Mouse (Mus musculus) splenic B cell, adult 2 months (primary cell): ENCODE results near the gene 4930578G10Rik.

Source experiments
- DNase-seq: peaks from one replicate; pipeline ENCODE4 v3.0.0-alpha.2; 2011; ENCODE audit warnings: low read depth, low spot score
- H3K27me3 ChIP-seq: 2 replicates; pipeline ENCODE4 v1.6.1; 2012; ENCODE audit warnings: mild to moderate bottlenecking, low read length, moderate library complexity, mixed read lengths; ENCODE audit not compliant: control insufficient read depth, poor library complexity, insufficient read depth, severe bottlenecking
- H3K36me3 ChIP-seq: 2 replicates; pipeline ENCODE4 v1.6.1; 2012; ENCODE audit warnings: mild to moderate bottlenecking, low read length, moderate library complexity, mixed read lengths; ENCODE audit not compliant: control insufficient read depth, poor library complexity, insufficient read depth, severe bottlenecking

Gene 4930578G10Rik

DNA sequence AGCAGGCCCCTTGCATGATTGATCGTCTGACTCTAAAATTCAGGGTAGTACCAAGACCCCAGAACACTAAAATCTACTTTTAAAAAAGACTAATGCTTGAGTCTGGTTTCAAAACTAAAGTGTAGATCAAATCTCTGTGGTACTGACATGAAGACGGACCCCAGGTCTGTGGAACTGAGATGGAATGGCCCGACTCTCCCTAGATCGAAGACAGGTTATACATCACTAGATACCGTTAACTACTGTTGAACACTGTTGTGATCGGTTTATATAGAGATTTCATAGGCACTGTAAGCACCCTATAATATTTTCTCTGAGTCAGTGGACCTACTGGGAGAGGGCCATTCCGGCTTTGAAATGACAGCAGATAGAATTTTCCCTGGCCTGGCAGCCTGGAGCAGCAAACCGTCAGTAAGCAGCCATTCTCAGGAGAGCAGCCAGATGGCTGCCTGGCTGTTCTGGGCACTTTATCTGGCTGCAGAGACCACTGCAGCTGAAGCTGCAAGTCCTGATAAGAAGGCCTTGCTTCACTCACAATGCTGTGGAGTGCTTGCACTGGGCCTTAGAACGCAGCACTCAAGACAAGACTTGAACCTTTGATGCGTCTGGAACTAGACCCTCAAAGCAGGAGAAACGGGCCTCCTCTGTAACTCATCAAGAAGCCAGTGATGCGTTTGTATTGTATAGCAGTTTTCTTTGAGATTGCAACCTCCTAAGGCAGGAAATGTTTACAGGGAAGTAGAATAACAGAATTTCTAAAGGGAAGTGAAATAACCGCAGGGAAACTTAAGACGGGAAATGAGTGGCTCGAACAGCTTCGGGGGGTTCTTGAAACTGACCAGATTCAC is 144.7 kb downstream of the 4930578G10Rik start:
- no peak for DNase-seq
- no peaks in the 10 kb centered on the region for H3K36me3 ChIP-seq
- H3K27me3 ChIP-seq = no peaks in the 10 kb centered on the region

DNA sequence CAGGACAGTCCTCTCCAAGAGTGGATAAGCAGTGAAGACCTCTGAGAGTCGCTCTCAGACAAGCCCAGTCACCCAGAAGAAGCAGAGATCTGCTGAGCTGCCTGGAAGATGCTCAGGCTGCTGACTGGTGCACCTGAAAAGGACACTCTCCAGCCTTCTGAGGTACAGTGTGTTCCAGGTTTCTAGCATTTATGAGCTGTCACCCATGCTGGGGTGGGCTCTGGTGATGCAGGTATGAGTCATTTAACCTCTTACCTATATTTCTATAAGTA is 145.3 kb downstream of the 4930578G10Rik start:
- Histone ChIP-seq H3K27me3 (no peaks in the 10 kb centered on the region), H3K36me3 (no peaks in the 10 kb centered on the region)
- no peak for DNase-seq

DNA sequence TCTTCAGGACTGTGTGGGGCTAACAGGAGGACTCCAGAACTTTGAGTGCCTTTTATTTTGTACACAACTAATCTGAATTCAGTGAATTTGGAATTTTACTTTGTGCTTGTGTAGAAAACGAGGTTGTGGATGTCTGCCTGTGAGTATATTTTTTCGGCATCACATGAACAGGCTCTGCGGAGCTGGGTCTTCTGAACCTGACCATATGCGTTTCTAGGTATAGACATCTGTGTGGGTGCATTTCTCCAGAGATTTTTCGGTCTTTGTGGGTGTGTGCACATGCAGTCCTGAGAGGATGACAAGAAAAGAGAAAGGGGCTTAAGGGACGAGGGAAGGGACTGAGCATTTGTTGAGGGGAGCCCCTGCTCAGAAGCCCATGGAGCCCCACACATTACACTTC is 151.6 kb downstream of the 4930578G10Rik start:
- no peak for DNase-seq
- H3K36me3 ChIP-seq = no peaks in the 10 kb centered on the region
- H3K27me3 ChIP-seq = no peaks in the 10 kb centered on the region

DNA sequence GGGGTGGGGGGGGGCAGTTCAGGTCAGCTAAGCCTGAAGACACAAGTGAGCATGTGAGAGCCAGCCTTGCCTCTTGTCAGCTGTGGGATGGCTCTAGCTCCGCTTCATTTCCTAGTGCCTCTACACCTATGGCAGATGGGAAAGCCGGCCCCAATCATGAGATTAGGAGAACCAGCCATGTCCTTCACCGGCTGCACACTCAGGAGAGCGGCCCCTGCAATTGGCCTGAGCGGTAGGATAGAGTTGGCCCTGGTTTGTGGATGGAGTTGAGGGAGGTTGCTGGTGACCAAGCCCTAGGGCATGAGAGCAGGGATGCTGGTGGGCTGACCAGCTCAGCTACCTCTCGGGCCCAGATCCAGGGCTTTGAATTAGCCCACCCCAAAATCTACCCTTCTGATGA is 153.5 kb downstream of the 4930578G10Rik start:
- no peak for DNase-seq
- no peaks in the 10 kb centered on the region for H3K27me3 ChIP-seq
- no peaks in the 10 kb centered on the region for H3K36me3 ChIP-seq

DNA sequence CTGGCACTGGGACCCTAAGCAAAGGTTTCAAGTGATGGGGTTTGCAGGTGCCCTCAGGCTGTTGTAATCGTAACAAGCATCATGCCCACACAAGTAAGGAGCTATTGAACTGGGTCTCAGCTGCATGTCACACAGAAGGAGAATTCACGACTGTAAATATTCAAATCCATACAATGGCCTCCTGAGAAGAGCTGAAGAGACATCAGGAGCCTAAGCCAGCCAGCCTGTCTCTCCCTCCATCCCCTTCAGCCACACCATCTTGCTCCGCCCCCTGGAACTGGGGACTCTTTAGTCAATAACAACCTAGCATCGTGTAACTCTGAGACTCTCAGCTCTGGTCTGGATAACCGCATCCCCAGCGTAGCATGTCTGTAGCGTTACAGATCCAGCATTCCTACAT is 155.8 kb downstream of the 4930578G10Rik start:
- no peaks in the 10 kb centered on the region for H3K27me3 ChIP-seq
- H3K36me3 ChIP-seq = no peaks in the 10 kb centered on the region
- no peak for DNase-seq

DNA sequence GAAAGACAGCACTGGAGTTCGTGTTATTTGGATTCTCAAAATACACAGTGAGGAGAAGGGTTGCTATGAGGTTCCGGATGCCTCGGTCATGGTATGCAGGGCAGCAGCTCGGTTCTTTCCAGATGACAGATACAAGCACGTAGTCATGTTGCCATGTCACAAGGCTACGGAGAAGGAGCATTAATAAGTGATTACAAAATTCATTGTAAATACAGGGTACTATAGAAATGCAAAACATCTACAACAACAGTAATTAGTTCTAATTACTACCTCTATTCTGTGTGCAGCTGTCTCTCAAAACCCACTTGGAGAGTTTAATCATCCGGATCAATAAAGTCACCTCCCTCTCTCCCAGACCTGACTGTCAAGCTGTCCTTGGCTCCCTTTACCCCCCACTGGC is 159.8 kb downstream of the 4930578G10Rik start:
- no peak for DNase-seq
- no peaks in the 10 kb centered on the region for H3K36me3 ChIP-seq
- H3K27me3 ChIP-seq = no peaks in the 10 kb centered on the region
